Mouse (Mus musculus): ENCODE measurements around the gene Tead2.

DNA sequence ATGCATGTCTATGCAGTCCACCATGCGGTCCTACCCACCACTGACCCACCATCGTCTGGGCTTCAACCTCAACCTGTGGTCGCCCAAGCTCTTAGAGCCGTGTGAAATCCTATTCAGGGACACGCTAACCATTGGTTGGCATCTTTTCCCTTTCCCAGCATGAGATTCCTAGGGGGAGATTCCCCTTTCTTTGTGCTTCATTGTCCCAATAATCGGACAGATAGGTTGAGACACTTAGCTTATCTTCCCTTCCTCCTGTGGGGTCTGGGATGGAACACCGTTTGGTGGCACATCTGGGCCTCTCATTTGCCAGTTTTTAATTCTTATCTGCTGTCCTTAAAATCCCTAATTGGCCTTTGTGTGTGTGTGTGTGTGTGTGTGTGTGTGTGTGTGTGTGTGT, 24.6 kb downstream of the Tead2 start:
- TF ChIP-seq CTCF (IDR thresholded peaks at IDR 0.05; ENCODE audit: low read depth) (no peak), EP300 (optimal IDR thresholded peaks at IDR 0.05) (no peak)

All from stomach, postnatal 0 days (tissue).